Mouse (Mus musculus): Measurements from ENCODE around the gene Mical3. TPM values are rescaled to one million over a fixed set of nuclear protein-coding genes. Genes with fewer than 3 reads are reported as not detected.

The Mical3 gene
- 48.1 and 48.7 TPM in 2 replicates for polyA plus RNA-seq (2012)

DNA sequence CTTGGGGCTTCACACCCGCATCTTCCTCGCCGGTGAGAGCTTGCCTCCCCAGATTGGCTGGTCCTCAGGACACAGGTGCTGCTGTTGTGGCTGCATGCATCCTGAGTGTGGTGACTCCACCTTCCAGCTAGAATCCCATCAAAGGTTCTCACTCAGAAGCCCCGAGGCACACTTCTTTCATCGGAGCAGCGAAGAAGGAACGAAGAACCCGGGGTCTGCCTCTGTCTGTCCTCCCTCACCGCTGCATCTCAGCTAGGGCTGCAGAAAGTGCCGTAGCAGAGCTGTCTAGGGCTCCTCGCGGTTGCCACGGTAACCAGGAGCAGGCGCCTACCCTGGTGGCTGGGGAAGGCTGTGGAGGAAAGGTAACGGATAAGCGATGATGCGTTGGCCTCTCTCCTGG is at the start of gene Mical3:
Gene Mical3 (minus strand): TSS at position 227 of the 400 bp plus-strand sequence.
- TF ChIP-seq GATA1 (IDR thresholded peaks at IDR 0.05; ENCODE audit: low read length): no peak

- TF ChIP-seq GATA1 (IDR thresholded peaks at IDR 0.05; ENCODE audit: low read length): no peak
Observed at GRCm38 (mm10) chr6:121179846-121180245, 49.0 kb upstream of the Mical3 start.

GRCm38 (mm10) chr6:121178700-121179358 is 48.0 kb upstream of the Mical3 start:
- TF ChIP-seq GATA1 (IDR thresholded peaks at IDR 0.05; ENCODE audit: low read length): no peak

GRCm38 (mm10) chr6:121177118-121177708 is 46.4 kb upstream of the Mical3 start:
- no peak for TF ChIP-seq GATA1 (IDR thresholded peaks at IDR 0.05; ENCODE audit: low read length)

DNA sequence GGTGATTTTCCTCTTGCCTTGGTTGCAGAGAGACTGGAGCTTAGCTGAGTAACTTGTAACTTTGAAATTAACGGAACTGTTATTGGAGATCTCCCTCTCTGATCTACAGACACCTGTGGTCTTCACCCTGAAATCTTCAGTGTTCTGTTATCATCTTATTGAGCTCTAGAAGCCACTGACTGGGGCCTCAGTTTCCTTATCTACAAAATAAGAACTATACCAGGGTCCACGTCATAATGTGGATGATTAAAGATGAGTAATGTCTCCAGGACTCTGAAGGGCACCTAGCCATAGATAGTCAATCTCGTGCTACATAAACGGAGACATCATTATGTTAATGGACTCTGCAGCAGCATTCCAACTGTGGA is 45.9 kb upstream of the Mical3 start:
- no peak for TF ChIP-seq GATA1 (IDR thresholded peaks at IDR 0.05; ENCODE audit: low read length)

GRCm38 (mm10) chr6:121176011-121176730 is 45.4 kb upstream of the Mical3 start:
- TF ChIP-seq GATA1 (IDR thresholded peaks at IDR 0.05; ENCODE audit: low read length): no peak

GRCm38 (mm10) chr6:121174761-121175160 is 44.0 kb upstream of the Mical3 start:
- TF ChIP-seq GATA1 (IDR thresholded peaks at IDR 0.05; ENCODE audit: low read length): no peak

DNA sequence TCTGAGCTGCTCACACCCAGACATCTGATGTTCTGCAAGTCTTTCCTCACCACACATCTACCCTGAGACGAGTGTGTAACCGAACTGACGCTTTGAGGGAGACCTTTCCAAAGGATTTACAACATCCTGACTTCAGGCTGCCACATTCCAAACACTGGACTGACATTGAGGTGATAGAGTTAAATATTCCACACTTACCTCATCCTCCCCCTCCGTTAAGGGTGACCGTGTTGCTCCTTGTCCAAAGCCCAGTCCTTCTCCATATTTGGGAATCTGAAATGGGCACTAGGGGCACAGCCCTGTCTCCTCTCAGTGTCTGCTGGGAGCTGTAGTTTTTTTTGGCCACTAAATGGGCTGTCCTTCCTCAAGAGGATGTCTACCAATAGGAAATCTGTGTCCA is 42.7 kb upstream of the Mical3 start:
- no peak for TF ChIP-seq GATA1 (IDR thresholded peaks at IDR 0.05; ENCODE audit: low read length)

GRCm38 (mm10) chr6:121171102-121171501 is 40.3 kb upstream of the Mical3 start:
- TF ChIP-seq GATA1 (IDR thresholded peaks at IDR 0.05; ENCODE audit: low read length): no peak

DNA sequence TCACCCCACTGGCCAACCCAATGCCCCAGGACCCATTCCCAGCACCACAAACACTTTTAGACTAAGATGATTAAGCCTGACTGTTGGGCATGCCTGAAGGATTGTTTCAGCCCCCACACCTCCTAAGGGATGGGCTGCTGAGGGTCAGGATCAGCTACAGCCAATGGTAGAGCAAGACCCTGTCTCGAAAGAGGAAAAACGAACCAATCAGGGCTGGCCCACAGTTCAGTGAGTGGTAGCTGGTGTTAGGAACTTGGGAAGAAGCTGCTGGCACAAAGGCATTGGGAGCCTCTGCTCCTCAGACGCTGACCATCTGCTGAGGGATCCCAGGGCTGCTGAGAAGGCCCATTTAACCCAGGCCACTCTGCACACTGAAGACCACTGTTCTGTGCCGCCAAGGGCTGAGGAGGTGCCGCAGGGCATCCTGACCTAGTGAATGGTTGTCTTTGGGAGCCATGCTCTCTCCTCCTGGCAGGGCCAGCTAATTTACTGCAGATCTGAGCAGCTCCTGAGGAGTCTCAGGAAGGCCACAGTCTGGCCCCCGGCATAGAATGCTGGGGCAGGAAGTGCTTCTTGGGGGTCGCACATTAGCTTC is 36.7 kb upstream of the Mical3 start:
- TF ChIP-seq GATA1 (IDR thresholded peaks at IDR 0.05; ENCODE audit: low read length): no peak

DNA sequence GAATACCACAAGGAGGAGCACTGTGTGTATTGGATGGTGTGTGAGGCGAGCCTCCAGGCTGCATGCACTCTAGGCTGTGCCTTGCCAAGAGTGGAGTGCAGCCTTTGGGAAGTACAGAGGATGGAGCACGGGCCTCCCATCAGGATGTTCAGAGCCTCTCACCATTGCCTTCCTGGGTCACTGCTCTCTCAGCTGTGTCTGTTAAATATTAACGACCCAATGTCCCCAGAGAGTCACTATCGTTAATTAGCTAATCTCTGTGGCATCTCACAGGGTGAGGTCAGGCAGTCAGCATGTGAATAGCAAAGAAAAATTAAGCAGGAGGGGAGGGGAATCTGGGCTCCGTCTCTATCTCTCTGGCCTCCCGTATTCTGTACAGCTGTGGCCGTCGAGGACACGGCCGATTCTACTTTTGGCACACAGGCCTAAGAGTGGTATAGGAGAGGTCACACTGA is 35.3 kb upstream of the Mical3 start:
- no peak for TF ChIP-seq GATA1 (IDR thresholded peaks at IDR 0.05; ENCODE audit: low read length)

- TF ChIP-seq GATA1 (IDR thresholded peaks at IDR 0.05; ENCODE audit: low read length): no peak
Observed at GRCm38 (mm10) chr6:121162616-121163015, 31.8 kb upstream of the Mical3 start.

DNA sequence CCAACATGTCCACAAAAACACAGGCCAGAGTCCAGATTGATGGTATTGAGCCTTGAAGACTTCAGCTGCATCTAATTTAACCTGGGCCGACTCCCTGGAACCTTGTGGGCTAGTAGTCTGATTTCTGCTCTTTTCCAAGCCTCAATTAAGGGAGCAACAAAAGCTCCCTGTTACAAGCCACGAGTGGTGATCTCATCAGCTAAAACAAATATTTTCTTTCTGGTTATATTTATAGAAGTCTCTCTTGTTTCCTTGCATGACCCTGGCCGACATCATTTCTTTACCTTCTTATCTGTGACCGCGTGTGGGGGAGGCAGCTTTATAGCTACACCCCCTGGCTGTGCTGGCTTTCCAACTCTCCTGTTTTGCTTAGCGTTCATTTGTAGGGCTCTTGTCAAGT is 29.3 kb upstream of the Mical3 start:
- no peak for TF ChIP-seq GATA1 (IDR thresholded peaks at IDR 0.05; ENCODE audit: low read length)

DNA sequence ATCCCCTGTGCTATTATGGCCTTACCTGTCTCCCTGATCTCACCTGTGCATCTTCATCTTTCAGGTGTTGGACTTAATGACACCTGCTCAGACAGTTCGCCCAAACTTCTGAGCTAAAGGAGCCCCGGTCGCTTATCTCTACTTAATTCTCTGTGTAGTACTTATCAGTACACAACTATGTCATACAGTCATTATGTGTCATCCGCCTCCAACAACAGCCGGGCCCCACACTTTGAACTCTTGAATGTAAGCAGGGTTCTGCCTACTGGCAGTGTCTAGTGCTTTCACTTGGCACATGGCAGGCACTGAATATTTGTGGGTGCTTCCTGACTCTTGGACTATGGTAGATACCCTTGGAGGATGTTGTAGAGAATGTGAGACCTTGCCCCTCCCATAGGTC is 28.8 kb upstream of the Mical3 start:
- TF ChIP-seq GATA1 (IDR thresholded peaks at IDR 0.05; ENCODE audit: low read length): no peak

DNA sequence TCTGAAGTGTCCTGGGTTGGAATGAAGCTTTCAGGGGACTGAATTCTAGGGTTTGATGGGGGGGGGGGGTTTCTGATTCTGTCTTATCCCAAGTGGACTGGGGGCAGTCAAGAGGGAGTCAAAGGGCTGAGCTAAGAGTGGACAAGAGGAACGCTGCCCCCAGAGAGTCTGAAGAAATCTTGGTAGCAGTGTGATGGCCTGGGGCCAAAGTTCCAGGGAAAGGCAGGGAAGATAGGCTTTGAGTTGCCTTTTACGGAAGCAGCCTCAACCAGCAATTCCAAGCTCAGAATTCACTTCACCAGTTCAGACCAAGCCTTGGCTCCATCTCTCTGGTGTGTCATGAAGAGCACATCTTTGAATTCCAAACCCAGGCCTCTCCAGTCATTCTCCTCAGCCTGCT is 25.2 kb upstream of the Mical3 start:
- TF ChIP-seq GATA1 (IDR thresholded peaks at IDR 0.05; ENCODE audit: low read length): no peak

All from G1E-ER4 (cell line).